Mouse (Mus musculus): ENCODE data around the gene Cntn5. TPM values are rescaled to one million over a fixed set of nuclear protein-coding genes. Genes with fewer than 3 reads are reported as not detected.

Gene Cntn5
- polyA plus RNA-seq (2014; fragmentation: Illumina TruSeq; extraction: RNeasy Lipid Tissue Mini Kit (QIAGEN cat#74804); ENCODE audit: low read depth, low replicate concordance), result not detected

GRCm38 (mm10) chr9:10904616-10905363 is at the start of gene Cntn5:
Gene Cntn5 (minus strand): TSS chr9:10904775.

